Mouse (Mus musculus) heart, postnatal 0 days (tissue): Measurements from ENCODE around the gene Fbxw18.

ENCODE experiments used
- CTCF ChIP-seq: IDR thresholded peaks from 2 replicates; pipeline ENCODE4 v1.5.1; 2016; ENCODE audit warnings: antibody characterized with exemption, control low read depth, low read depth
- EP300 ChIP-seq: IDR thresholded peaks from 2 replicates; pipeline ENCODE4 v1.6.1; 2016; ENCODE audit warnings: antibody characterized with exemption, low read depth

DNA sequence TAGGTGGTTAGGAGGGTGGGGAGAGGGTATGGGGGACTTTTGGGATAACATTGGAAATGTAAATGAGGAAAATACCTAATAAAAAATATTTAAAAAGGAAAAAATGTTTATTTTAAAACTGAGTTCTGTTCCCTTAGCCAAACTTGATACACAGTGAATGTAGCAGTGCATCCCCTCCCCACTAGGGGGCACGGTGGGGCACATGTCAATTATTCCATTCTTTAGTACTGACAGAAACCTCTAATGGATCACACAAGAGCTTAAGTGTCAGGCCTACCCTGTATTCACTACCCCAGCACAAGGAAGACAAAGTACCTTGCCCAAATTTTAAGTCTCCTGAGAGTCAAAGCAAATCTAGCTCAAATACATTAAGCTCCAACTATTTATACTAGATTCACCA lies 17.2 kb downstream of the Fbxw18 start:
- TF ChIP-seq CTCF, result peak; percentile 56
- no peak for TF ChIP-seq EP300
